Comparison of ENCODE assay signal across 8 mouse cellular contexts in the genomic region with DNA sequence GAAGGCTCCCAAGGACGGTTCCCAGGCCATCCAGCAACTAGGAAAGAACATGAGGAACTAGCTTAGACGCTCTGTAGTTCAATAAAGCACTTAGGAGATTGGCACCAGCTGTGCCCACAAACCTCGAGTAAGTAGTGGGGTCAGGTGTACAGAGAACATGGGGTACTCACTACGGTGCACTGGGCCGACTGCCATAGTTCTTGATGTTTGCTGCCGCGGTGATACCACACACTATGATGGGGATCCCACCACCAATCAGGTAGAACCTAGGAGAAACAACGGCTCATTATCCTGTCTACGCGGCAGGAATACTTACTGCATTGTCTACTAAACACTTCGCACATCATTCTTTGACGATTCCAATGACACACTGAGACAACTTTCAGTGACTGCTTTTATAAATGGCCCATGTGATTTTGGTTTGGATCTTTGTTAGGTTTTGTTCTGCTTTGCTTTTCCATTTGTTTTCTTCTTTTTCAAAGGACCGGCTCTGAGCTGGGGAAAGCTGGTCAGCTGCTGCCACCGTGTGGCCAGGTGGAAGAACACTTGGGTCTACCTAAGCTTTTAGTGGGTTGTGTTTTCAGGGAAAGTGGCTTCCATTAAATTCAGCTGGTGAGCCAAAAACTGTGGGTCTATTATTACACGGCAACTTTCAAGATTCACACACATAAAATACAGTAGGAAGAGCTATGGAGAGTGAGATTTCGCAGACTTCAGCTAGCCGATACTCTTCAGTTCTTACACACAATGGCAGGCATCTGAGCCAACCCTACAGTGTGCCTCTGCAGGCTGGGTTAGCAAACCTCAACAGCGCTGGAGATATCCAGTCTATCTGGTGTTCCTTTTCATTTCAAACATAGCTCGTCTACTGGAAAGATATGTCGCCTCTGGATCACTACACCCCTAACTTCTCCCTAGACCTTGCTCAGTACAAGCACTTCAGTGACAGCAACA.
DNase-seq lines count a peak whose midpoint lies in the region; ATAC-seq lines count a peak whose summit lies in the region.

No protein-coding gene starts in this region.

- H3K4me1 ChIP-seq in embryonic facial prominence, embryonic 15.5 days = no peaks in the 10 kb centered on the region
- no peaks in the 10 kb centered on the region for H3K4me1 ChIP-seq in intestine, embryonic 15.5 days (replicated peaks)

- no peaks in the 10 kb centered on the region for H3K27me3 ChIP-seq in embryonic facial prominence, embryonic 15.5 days
- H3K27me3 ChIP-seq in intestine, embryonic 15.5 days (replicated peaks) = no peaks in the 10 kb centered on the region

- no peak overlapping the region for H3K4me3 ChIP-seq in embryonic facial prominence, embryonic 15.5 days (replicated peaks)
- no peak overlapping the region for H3K4me3 ChIP-seq in intestine, embryonic 15.5 days (replicated peaks)

- peak; percentile 41 for DNase-seq in ovary, postnatal 36 days (ENCODE audit: low spot score)
- no peak for DNase-seq in ovary, adult 18-20 months (ENCODE audit: low spot score)
- peak; percentile 3 for DNase-seq in c-Kit-positive CD71-negative TER-119-negative erythroid progenitor cells, embryonic 14.5 days (ENCODE audit: low read depth)
- DNase-seq in lung, postnatal 10 days = peak; percentile 49
- DNase-seq in right cerebral cortex, postnatal 25 days = peak; percentile 65
- no peak for DNase-seq in spleen, adult 18-20 months

- H3K27ac ChIP-seq in embryonic facial prominence, embryonic 15.5 days (replicated peaks) = no peak overlapping the region
- no peak overlapping the region for H3K27ac ChIP-seq in intestine, embryonic 15.5 days

- WGBS in embryonic facial prominence, embryonic 15.5 days = 79% methylated on average over 20 of the region's 20 CpGs
- 85% methylated on average over 20 of the region's 20 CpGs for WGBS in intestine, embryonic 15.5 days

- no peaks in the 10 kb centered on the region for H3K9me3 ChIP-seq in embryonic facial prominence, embryonic 15.5 days (replicated peaks)
- no peaks in the 10 kb centered on the region for H3K9me3 ChIP-seq in intestine, embryonic 15.5 days

- peaks cover 68% of the 10 kb centered on the region for H3K36me3 ChIP-seq in embryonic facial prominence, embryonic 15.5 days
- peaks cover 13% of the 10 kb centered on the region for H3K36me3 ChIP-seq in intestine, embryonic 15.5 days

- no peak overlapping the region for H3K4me2 ChIP-seq in embryonic facial prominence, embryonic 15.5 days (replicated peaks)
- no peak overlapping the region for H3K4me2 ChIP-seq in intestine, embryonic 15.5 days (replicated peaks)

- no peak overlapping the region for H3K9ac ChIP-seq in embryonic facial prominence, embryonic 15.5 days
- no peak overlapping the region for H3K9ac ChIP-seq in intestine, embryonic 15.5 days

- ATAC-seq in embryonic facial prominence, embryonic 15.5 days (ENCODE audit: insufficient number of reproducible peaks, low FRiP score, low TSS enrichment, low read depth) = 0 out of 2 replicates have a peak, but pooled peaks have one; percentile 24
- ATAC-seq in intestine, embryonic 15.5 days = peak; percentile 59

Comparison
In these comparisons a context has a peak if more than half of its experiments do, and no peak if none do; other contexts are left out.
1. DNase-seq: peak in ovary, postnatal 36 days (single experiment), c-Kit-positive CD71-negative TER-119-negative erythroid progenitor cells, embryonic 14.5 days (single experiment), lung, postnatal 10 days (single experiment) and right cerebral cortex, postnatal 25 days (single experiment); none in ovary, adult 18-20 months (single experiment) and spleen, adult 18-20 months (0 of 2).